Mouse (Mus musculus): ENCODE measurements around the gene Naalad2.
"Not testable (repeated sequence)": the region's sequence is repeated elsewhere in the genome, so short reads cannot be mapped to it uniquely, and the experiment has no call there.

Naalad2 gene

DNA sequence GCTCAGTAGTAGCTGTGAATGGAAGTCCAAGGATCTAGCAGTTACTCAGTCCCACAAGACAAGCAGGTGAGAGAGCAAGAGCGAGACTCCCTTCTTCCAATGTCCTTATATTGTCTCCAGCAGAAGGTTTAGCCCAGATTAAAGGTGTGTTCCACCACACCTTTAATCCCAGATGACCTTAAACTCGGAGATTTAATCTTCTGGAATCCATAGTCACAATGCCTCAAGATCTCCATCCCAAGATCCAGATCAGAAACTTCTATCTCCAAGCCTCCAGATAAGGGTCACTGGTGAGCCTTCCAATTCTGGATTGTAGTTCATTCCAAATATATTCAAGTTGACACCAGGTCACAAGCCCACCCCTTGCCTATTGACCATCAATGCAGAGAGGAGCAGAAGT lies at the start of gene Naalad2:
Gene Naalad2 (minus strand): TSS at position 101 of the 400 bp plus-strand sequence.
- DNase-seq (ENCODE audit: low spot score in 2 of 2): not testable (repeated sequence)

DNA sequence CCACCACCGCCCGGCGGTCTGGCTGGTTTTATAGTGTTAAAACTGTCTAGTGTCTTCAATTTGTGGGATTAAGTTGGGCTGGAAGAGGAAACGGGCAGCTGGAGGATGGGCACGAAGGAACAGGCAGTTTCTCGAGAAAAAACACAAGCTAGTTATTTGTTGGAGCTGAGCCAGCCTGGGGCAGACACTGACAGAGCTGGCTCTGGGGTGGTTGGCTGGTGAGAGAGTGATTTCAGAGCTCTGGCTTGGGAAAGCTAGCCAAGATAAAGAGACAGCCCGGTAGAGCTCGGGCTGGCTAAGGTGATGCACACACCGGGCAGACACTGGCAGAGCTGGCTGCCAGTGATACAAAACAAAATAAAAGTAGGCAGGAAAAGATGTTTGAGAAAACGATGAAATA lies 28.9 kb upstream of the Naalad2 start:
- DNase-seq (ENCODE audit: low spot score in 2 of 2): peak in 1 of 2 experiments; percentile 2

DNA sequence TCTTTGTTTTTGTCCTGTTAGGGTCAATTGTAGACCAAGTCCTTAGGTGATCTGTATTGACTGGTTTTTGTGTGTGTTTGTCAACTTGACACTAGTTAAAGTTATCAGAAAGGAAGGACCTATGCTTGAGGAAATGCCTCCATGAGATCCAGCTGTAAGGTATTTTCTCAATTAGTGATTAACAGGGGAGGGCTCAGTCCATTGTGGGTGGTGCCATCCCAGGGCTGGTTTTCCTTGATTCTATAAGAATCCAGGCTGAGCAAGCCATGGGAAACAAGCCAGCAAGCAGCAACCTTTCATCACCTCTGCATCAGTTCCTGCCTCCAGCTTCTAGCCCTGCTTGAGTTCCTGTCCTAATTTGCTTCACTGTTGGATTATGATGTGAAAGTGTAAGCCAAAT lies 27.6 kb upstream of the Naalad2 start, which contains the start of gene Mbd3l2:
Gene Mbd3l2 (plus strand): TSS at position 301 of the 400 bp plus-strand sequence.
- no peak for DNase-seq (ENCODE audit: low spot score in 2 of 2)

DNA sequence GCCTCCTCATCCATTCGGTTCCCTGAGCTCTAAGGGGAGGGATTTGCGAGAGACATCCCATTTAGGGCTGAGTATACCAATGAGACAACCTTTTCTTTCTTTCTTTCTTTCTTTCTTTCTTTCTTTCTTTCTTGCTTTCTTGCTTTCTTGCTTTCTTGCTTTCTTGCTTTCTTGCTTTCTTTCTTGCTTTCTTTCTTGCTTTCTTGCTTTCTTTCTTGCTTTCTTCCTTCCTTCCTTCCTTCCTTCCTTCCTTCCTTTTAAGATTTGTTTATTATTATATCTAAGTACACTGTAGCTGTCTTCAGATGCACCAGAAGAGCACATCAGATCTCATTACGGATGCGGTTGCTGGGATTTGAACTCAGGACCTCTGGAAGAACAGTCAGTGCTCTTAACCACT lies 9.6 kb upstream of the Naalad2 start:
- not testable (repeated sequence) for DNase-seq (ENCODE audit: low spot score in 2 of 2)

DNA sequence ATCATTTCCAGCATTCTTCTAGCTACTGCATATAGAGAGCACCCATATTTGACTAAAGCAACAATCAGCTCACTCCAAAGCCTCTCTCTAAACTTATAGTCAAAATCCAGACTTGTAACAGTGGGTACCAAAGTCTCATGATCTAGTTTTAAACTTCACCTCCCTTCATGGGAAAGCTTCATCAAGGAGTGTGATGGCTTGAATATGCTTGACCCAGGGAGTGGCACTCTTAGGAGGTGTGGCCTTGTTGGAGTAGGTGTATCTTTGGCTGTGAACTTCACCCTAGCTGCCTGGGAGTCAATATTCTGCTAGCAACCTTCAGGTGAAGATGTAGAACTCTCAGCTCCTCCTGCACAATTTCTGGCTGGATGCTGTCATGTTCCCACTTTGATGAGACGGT lies 1.3 kb upstream of the Naalad2 start, which contains the start of gene Ubtfl1:
Gene Ubtfl1 (plus strand): TSS at position 301 of the 400 bp plus-strand sequence.
- no peak for DNase-seq (ENCODE audit: low spot score in 2 of 2)

DNA sequence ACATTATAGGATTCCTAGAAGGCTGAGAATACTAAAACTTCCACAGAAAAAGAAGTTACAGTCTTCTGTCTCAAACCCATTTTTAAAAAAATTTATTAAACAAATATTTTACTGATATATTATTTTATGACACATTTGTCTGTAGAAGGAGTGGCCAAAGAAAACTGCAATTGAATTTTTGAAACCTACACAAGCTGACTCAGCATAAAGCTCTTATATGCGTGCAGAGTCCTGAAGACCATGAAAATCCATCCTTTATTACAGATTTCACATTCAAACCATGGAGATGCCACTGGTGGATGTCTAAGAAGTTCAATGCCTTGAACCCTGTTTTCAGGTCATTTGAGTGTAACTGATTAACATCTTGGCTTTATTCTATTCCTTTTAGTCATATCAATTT lies 3.2 kb downstream of the Naalad2 start:
- no peak for DNase-seq (ENCODE audit: low spot score in 2 of 2)

DNA sequence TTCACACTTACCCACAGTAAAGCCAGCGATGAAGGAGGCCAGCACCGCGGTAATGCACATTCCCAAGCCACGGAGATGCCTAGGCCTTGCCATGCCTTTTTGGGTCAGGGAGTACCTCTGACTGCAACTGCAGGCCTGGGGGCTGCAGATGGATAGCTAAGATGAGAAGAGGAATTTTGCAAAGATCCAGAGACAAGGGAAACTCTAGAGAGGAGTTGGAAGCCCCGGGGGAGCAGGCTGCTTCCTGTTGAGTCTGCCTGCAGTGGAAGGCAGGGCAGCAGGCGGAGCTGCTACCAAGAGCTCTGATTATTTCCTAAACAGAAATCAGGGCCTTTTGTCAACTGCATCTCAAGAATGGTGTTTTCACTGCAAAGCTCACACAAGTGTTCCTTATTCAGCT lies 17.0 kb downstream of the Naalad2 start:
- DNase-seq (ENCODE audit: low spot score in 2 of 2): no peak

DNA sequence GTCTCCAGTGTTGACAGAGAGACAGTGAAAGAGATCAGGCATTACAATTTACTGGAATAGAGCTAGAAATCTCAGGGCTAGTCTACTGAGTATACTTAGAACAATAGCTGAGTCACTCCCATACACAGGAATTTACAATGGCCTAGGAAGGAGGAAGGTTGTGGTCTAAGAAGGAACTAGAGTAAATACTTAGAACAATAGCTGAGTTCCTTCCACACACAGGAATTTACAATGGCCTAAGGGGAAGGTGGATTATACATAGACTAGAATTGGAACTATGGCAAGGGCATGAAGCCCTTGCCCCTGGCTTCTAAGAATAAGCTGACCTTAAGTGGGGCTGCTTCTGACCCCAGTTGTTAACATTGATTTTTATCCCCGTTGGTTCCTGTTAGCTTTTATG lies 29.8 kb downstream of the Naalad2 start:
- not testable (repeated sequence) for DNase-seq (ENCODE audit: low spot score in 2 of 2)

DNA sequence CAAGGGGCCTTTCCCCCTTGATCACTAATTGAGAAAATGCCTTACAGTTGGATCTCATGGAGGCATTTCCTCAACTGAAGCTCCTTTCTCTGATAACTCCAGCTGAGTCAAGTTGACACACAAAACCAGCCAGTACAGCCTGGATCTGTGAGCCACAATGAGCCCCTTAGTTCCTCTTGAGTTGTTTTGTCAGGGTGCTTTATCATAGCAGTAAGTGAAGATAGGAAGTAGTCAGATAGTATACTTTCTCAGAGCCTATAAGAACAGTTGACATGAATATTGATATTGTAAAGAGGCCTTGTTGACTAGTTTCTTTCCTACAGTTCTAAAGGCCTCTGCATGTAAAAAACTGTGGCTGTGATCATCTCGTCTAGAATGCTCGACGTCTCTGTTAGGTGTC lies 82.8 kb downstream of the Naalad2 start:
- DNase-seq (ENCODE audit: low spot score in 2 of 2): no peak

DNA sequence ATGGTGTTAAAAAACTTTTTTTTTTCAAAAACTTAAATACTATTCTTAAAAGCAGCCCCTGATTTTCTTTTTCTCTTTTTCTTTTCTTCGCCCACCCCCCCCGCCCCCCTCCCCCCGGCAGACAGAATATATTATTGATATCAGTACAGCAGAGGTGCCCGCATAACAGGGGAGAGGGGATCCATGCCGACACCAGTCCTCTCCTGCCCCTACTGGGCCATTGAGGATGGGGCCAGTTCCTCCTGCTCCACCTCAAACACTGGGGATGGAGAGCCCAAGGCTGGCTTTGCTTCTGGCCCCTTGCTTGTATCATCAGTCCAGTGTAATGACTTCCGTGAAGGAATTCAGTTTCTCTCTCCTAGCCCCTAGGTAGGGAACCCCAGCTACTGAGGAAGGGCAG lies 104.5 kb downstream of the Naalad2 start:
- no peak for DNase-seq (ENCODE audit: low spot score in 2 of 2)

DNA sequence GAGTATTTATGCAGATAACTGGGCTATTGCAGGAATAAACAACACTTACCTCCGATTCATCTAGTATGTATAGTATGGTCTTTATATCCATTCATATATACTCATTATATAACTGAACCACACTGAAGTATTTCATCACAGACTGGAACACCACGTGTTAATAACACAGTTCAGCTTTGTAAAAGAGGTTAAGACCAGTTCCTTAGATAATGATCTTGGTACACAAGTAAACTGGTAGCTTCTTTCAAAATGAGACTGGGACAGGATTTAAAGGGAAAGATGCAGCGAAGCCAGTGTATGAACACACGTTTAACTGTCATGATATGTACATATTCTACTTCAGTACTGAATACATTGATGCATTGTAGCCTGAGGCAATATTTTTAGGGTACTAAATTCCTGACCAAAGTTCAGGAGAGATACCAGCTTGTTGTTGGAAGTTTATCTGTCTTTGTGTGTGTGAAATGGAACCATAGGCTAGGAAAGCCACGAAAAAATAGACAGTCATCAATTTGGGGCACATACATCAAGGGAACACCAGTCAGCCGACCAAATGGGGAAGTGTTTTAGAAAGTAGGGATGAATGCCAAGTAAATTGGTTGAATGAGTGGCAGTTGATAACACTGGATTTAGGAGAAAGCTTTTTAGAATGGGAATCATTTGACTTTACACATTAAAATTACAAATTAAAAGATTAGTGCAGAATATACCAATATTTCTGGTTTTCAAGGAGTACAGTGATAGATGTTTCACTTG lies 109.6 kb downstream of the Naalad2 start:
- no peak for DNase-seq (ENCODE audit: low spot score in 2 of 2)

DNA sequence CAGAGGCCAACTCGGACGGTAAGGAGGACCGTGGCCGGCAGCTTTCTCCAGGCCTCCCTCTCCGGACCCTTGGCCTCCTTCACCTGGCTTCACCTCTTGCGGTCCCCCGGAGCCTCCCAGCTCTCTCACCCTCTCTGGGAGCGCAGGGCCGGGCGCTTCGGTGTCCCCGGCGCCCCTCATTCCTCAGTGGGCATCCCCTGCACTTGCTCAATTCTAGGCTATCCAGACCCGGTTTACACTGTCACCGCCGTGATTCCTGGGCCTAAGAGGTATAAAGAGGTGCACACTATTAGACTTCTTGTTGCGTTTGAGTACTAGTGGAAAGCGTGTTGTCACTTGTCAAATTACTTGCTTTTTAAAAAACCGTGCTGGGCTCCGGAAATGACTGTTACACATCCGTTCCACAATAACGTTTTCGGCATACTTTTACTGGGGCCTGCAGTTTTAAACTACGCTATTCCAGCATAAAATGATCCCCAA lies 110.3 kb downstream of the Naalad2 start:
- no peak for DNase-seq (ENCODE audit: low spot score in 2 of 2)

DNA sequence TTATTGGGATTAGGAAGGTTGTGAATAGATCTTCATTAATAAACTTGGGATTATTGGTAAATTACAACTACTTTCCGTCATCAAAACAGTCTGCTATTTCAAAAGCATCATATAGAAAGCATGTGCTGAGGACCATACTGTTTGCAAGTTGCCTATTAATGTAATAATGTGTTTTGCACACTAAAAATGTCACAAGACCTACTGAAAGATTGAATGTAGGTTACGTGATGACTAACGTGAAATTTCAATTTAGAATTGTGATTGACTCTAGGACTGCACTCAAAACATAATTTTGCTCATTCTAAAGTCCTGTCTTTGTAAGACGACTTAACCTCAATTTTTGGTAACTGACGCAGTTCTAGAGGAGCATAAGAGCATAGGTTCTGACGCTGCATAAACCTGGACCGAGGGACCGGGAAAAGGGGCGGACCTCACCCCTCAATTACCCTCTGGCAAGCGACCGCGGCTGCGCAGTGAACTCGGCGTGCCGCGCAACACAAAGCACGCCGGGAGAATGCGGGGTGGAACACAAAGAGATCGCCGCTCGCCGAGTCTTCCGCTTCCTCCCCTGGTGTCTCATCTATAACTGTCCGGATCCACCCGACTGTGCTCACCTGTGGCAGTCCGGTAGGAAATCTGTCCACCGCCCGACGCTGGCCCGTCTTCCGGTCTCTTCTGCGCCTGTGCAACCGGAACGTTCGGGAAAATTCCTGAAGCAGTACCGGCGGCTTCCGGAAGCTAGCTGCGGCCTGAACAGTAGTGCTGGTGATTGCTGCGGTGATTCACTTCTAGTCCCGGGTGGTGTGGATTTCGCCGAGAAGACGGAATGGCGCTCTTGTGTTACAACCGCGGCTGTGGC lies 111.0 kb downstream of the Naalad2 start, which contains the start of gene Chordc1:
Gene Chordc1 (plus strand): TSS at position 555 of the 859 bp plus-strand sequence.
- peak; percentile 88 to 93 for DNase-seq (ENCODE audit: low spot score in 2 of 2)

DNA sequence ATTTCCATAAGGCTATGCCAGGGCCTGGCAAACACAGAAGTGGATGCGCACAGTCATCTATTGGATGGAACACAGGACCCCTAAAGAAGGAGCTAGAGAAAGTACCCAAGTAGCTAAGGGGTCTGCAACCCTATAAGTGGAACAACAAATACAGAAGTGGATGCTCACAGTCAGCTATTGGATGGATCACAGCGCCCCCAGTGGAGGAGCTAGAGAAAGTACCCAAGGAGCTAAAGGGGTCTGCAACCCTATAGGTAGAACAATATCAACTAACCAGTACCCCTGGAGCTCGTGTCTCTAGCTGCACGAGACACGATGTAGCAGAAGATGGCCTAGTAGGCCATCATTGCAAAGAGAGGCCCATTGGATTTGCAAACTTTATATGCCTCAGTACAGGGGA lies 124.1 kb downstream of the Naalad2 start:
- DNase-seq (ENCODE audit: low spot score in 2 of 2): not testable (repeated sequence)

DNA sequence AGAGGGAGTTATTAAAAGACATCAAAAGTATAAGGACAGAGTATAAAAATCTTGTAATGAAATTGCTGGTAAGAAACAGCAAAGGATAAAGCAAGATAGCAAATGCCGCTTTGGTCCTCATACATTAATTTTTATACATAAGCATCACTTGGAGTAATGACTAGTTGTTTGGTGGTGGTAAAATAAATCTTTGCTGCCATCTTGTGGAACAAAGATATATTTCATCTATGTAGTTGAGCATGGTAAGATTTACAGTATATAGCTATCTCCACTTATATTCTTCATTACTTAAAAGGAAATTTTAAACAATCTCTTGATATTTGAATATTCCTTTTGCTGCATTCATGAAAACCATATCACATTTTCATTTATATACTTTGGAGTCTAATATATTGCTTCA lies 125.3 kb downstream of the Naalad2 start:
- no peak for DNase-seq (ENCODE audit: low spot score in 2 of 2)

DNA sequence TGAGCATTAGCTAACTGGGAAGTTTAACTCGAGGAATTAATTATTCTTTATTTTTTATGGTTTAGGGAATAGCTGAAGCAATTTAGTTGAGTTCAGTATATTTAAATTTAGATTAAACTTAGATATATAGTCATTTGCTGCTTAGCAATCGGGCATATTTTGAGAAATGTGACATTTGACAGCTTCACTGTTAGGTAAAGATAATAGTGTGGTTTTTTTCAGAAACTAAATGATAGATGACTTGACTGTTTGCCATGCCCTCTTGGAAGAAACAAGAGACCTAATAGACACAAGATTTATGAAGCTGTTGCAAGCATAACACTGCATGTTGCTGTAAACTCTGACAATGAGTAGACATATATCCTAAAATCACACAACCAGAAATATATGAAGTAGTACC lies 126.0 kb downstream of the Naalad2 start:
- no peak for DNase-seq (ENCODE audit: low spot score in 2 of 2)

DNA sequence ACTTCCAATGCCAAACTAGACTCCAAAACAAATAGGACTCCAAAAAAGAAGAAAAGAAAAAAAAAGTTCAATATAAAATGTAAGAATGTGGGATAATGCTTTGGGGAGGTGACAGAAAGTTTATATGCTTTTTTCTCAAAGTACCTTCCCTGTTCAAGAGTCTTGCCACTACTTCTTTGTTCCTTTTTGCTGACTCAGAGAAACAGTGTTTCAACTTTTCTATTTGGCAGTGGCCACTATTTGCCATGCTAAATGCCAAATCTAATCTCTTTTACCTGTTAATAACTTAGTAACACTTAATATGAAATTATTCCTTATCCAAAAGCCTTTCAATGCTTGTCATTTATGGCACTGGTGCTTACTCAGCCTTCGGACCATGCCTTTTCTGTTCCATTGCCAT lies 126.9 kb downstream of the Naalad2 start:
- DNase-seq (ENCODE audit: low spot score in 2 of 2): no peak

All from urinary bladder, postnatal 36 days (tissue).